Mouse (Mus musculus): ENCODE measurements around the gene Ccl26. TPM values are rescaled to one million over a fixed set of nuclear protein-coding genes. Genes with fewer than 3 reads are reported as not detected.

Ccl26 gene
- polyA plus RNA-seq, 1 experiment, result not detected

DNA sequence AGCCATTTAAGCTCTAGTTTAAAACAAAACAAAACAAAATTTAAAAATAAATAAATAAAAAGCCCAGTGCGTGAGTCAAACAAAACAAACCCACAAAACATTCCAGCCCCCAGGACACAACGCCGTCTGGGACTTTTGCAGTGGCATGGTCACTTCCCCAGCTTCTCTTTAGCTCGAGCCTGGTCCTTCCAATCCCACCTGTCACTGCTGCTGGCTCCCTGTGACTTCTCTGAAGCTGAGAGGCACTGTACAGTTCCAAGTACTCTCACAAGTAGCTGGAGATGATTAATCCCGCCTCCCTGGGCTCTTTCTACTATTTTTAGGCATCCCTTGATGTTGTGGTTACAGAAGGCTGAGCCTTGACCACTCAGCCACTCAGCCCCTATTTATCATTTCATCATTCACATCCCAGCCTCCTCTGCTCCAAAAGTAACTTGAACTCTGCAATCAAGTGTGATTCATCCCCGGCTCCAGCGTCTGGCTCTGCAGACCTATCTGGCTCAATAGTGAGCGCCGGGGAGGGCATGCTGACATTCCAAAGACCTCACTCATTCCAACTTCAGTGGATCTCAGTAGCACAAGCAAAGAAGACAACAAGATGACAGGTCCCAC, 41.2 kb downstream of the Ccl26 start:
- WGBS, result 95% methylated on average over 9 of the region's 9 CpGs
- Histone ChIP-seq H3K4me3 (ENCODE audit: control insufficient read depth, insufficient read depth, low read length) (no peak overlapping the region), H3K27ac (ENCODE audit: control insufficient read depth, insufficient read depth, low read length) (no peak overlapping the region), H3K27me3 (ENCODE audit: control insufficient read depth, insufficient read depth, low read length) (no peaks in the 10 kb centered on the region), H3K4me1 (replicated peaks; ENCODE audit: control insufficient read depth, insufficient read depth, low read length) (no peaks in the 10 kb centered on the region), H3K36me3 (ENCODE audit: control insufficient read depth, insufficient read depth, low read length) (no peaks in the 10 kb centered on the region)
- TF ChIP-seq CTCF (IDR thresholded peaks at IDR 0.05; ENCODE audit: borderline replicate concordance, control insufficient read depth, extremely low read depth, insufficient read depth, low read length, poor library complexity) (no peak), POLR2A (IDR thresholded peaks at IDR 0.05; ENCODE audit: control insufficient read depth, extremely low read depth, insufficient read depth, low read length, poor library complexity) (no peak)
- no peak for DNase-seq

DNA sequence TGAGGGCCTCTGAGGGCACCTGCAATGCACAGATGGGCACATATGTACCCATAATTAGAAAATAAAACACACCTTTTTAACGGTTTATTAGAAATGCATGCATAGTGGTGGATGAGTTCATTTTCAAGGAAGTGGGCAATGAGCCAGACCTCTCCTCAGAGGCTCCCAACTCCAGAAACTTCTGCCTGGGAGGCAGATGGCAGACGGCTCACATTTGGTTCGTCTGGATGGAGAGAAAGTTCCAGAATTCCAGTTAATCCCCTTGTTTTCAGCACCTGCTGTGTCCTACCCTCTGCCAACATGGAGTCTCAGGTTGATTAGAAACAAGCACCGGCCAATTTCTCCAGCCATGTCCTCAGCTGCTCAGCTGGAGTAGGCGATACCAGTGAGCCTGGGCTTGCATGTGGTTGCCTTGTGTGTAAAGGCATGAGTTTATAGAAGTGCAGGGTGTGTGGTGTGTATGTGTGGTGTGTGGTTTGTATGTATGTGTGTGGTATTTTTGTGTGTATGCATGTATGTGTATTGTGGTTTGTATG, 46.0 kb downstream of the Ccl26 start:
- Histone ChIP-seq H3K27ac (ENCODE audit: control insufficient read depth, insufficient read depth, low read length) (no peak overlapping the region), H3K4me1 (replicated peaks; ENCODE audit: control insufficient read depth, insufficient read depth, low read length) (no peaks in the 10 kb centered on the region), H3K27me3 (ENCODE audit: control insufficient read depth, insufficient read depth, low read length) (no peaks in the 10 kb centered on the region), H3K36me3 (ENCODE audit: control insufficient read depth, insufficient read depth, low read length) (no peaks in the 10 kb centered on the region), H3K4me3 (ENCODE audit: control insufficient read depth, insufficient read depth, low read length) (no peak overlapping the region)
- DNase-seq, result no peak
- TF ChIP-seq POLR2A (IDR thresholded peaks at IDR 0.05; ENCODE audit: control insufficient read depth, extremely low read depth, insufficient read depth, low read length, poor library complexity), result no peak
- no peak for TF ChIP-seq CTCF (IDR thresholded peaks at IDR 0.05; ENCODE audit: borderline replicate concordance, control insufficient read depth, extremely low read depth, insufficient read depth, low read length, poor library complexity)
- WGBS, result 95% methylated on average over 5 of the region's 5 CpGs

DNA sequence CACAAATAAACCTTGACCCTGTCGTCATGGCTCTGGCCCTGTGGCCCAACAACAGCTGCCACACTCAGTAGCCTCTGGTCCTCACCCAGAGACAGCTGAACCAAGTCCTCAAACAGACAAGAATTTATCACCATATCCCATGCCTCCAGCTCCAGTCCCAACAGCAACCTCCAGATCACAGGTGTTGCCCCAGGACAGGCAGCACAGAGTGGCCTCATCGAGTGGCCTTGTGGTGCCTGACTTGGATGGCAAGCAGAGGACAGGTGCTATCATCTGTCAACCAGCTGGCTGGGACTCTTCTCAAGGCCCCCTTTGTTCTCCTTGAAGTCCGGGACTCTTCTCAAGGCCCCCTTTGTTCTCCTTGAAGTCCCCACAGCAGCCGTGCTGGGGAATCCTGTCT, 50.2 kb downstream of the Ccl26 start:
- H3K4me1 ChIP-seq (replicated peaks; ENCODE audit: control insufficient read depth, insufficient read depth, low read length), result no peaks in the 10 kb centered on the region
- H3K27ac ChIP-seq (ENCODE audit: control insufficient read depth, insufficient read depth, low read length), result no peak overlapping the region
- no peaks in the 10 kb centered on the region for H3K36me3 ChIP-seq (ENCODE audit: control insufficient read depth, insufficient read depth, low read length)
- no peaks in the 10 kb centered on the region for H3K27me3 ChIP-seq (ENCODE audit: control insufficient read depth, insufficient read depth, low read length)
- H3K4me3 ChIP-seq (ENCODE audit: control insufficient read depth, insufficient read depth, low read length), result no peak overlapping the region
- DNase-seq, result no peak
- TF ChIP-seq CTCF (IDR thresholded peaks at IDR 0.05; ENCODE audit: borderline replicate concordance, control insufficient read depth, extremely low read depth, insufficient read depth, low read length, poor library complexity) (no peak), POLR2A (IDR thresholded peaks at IDR 0.05; ENCODE audit: control insufficient read depth, extremely low read depth, insufficient read depth, low read length, poor library complexity) (no peak)
- WGBS, result 84% methylated on average over 4 of the region's 4 CpGs

DNA sequence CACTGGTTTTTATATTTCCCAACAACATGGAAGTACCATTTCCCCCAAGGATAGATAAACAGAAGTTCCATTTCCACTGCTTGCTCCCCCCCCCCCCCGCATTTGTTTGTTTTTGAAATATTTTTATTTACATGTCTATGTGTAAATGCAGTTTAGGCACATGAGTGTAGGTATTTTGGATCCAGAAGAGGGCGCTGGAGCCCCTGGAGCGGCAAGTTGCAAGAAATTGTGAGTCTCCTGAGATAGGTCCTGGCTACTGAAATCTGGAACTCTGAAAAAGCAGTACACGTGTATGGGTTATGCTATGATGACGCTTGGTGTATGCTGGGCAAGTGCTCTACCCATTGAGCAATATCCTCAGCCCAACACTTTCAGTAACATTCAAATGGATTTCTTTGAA, 52.3 kb downstream of the Ccl26 start:
- Histone ChIP-seq H3K4me1 (replicated peaks; ENCODE audit: control insufficient read depth, insufficient read depth, low read length) (no peaks in the 10 kb centered on the region), H3K36me3 (ENCODE audit: control insufficient read depth, insufficient read depth, low read length) (no peaks in the 10 kb centered on the region), H3K27me3 (ENCODE audit: control insufficient read depth, insufficient read depth, low read length) (no peaks in the 10 kb centered on the region), H3K27ac (ENCODE audit: control insufficient read depth, insufficient read depth, low read length) (no peak overlapping the region), H3K4me3 (ENCODE audit: control insufficient read depth, insufficient read depth, low read length) (no peak overlapping the region)
- no peak for TF ChIP-seq CTCF (IDR thresholded peaks at IDR 0.05; ENCODE audit: borderline replicate concordance, control insufficient read depth, extremely low read depth, insufficient read depth, low read length, poor library complexity)
- TF ChIP-seq POLR2A (IDR thresholded peaks at IDR 0.05; ENCODE audit: control insufficient read depth, extremely low read depth, insufficient read depth, low read length, poor library complexity), result no peak
- no peak for DNase-seq
- 76% methylated on average over 5 of the region's 5 CpGs for WGBS

Other genes with a start within 250 kb of the Ccl26 start
- 0.10 TPM in 1 of 2 replicates, not detected in the other for gene Fkbp6, start 213.5 kb downstream of the Ccl26 start, polyA plus RNA-seq (2012; rRNA removed)
- not detected in 2 replicates for gene Trim50, start 210.3 kb downstream of the Ccl26 start, polyA plus RNA-seq (2012; rRNA removed)
- 65.6 and 74.4 TPM in 2 replicates for gene Nsun5, start 193.6 kb downstream of the Ccl26 start, polyA plus RNA-seq (2012; rRNA removed)
- 50.3 and 78.1 TPM in 2 replicates for gene Pom121, start 169.0 kb downstream of the Ccl26 start, polyA plus RNA-seq (2012; rRNA removed)
- gene Hip1, start 18.4 kb downstream of the Ccl26 start, polyA plus RNA-seq (2012; rRNA removed), result 9.9 and 11.8 TPM in 2 replicates
- gene Ccl24, start 9.5 kb upstream of the Ccl26 start, polyA plus RNA-seq (2012; rRNA removed), result 3.0 and 3.1 TPM in 2 replicates
- gene Rhbdd2, start 69.0 kb upstream of the Ccl26 start, polyA plus RNA-seq (2012; rRNA removed), result 36.5 and 39.5 TPM in 2 replicates
- 120 and 132 TPM in 2 replicates for gene Por, start 106.5 kb upstream of the Ccl26 start, polyA plus RNA-seq (2012; rRNA removed)
- 31.0 and 37.7 TPM in 2 replicates for gene Tmem120a, start 180.9 kb upstream of the Ccl26 start, polyA plus RNA-seq (2012; rRNA removed)
- gene Styxl1, start 214.8 kb upstream of the Ccl26 start, polyA plus RNA-seq (2012; rRNA removed), result 0.33 and 0.57 TPM in 2 replicates
- gene Mdh2, start 214.9 kb upstream of the Ccl26 start, polyA plus RNA-seq (2012; rRNA removed), result 619 and 638 TPM in 2 replicates
- 0.06 and 0.28 TPM in 2 replicates for gene Srrm3, start 243.3 kb upstream of the Ccl26 start, polyA plus RNA-seq (2012; rRNA removed)